Mouse (Mus musculus): ENCODE measurements at regions not wholly inside any gene's neighbourhood (a gene's known extent, or its start where the extent isn't known, plus 50 kb on each side); places are given as distances from the start of the nearest gene placed in this dataset.

- Histone ChIP-seq H3K27ac (no peak overlapping the region), H3K9ac (replicated peaks; ENCODE audit: low read length) (no peak overlapping the region), H3K4me3 (ENCODE audit: low read length) (no peak overlapping the region), H3K4me1 (ENCODE audit: insufficient read depth, low read length) (no peaks in the 10 kb centered on the region), H3K4me2 (ENCODE audit: low read depth, low read length) (no peak overlapping the region), H3K36me3 (ENCODE audit: insufficient read depth, low read length) (no peaks in the 10 kb centered on the region), H3K27me3 (ENCODE audit: insufficient read depth, low read length) (no peaks in the 10 kb centered on the region), H3K9me3 (ENCODE audit: low read length) (no peaks in the 10 kb centered on the region)
- no peak for DNase-seq (ENCODE audit: low spot score)
- TF ChIP-seq CTCF (IDR thresholded peaks at IDR 0.05; ENCODE audit: low read depth), result no peak
- no peak for ATAC-seq
- 69% methylated on average over 5 of the region's 5 CpGs for WGBS
Measured at GRCm38 (mm10) chr15:97448243-97448880, 201.3 kb upstream of the Amigo2 start.

GRCm38 (mm10) chr15:97446181-97446580 is 199.1 kb upstream of the Amigo2 start:
- no peak overlapping the region for H3K4me2 ChIP-seq (ENCODE audit: low read depth, low read length)
- H3K9ac ChIP-seq (replicated peaks; ENCODE audit: low read length), result no peak overlapping the region
- no peaks in the 10 kb centered on the region for H3K9me3 ChIP-seq (ENCODE audit: low read length)
- no peaks in the 10 kb centered on the region for H3K27me3 ChIP-seq (ENCODE audit: insufficient read depth, low read length)
- no peak for TF ChIP-seq CTCF (IDR thresholded peaks at IDR 0.05; ENCODE audit: low read depth)
- H3K27ac ChIP-seq, result no peak overlapping the region
- no peaks in the 10 kb centered on the region for H3K4me1 ChIP-seq (ENCODE audit: insufficient read depth, low read length)
- no peaks in the 10 kb centered on the region for H3K36me3 ChIP-seq (ENCODE audit: insufficient read depth, low read length)
- no peak for ATAC-seq
- DNase-seq (ENCODE audit: low spot score), result no peak
- WGBS, result 60% methylated on average over 9 of the region's 9 CpGs
- no peak overlapping the region for H3K4me3 ChIP-seq (ENCODE audit: low read length)

GRCm38 (mm10) chr15:97438235-97438760 is 191.2 kb upstream of the Amigo2 start:
- WGBS, result 89% methylated on average over 5 of the region's 5 CpGs
- no peak for TF ChIP-seq CTCF (IDR thresholded peaks at IDR 0.05; ENCODE audit: low read depth)
- Histone ChIP-seq H3K4me3 (ENCODE audit: low read length) (no peak overlapping the region), H3K27me3 (ENCODE audit: insufficient read depth, low read length) (no peaks in the 10 kb centered on the region), H3K9ac (replicated peaks; ENCODE audit: low read length) (no peak overlapping the region), H3K4me2 (ENCODE audit: low read depth, low read length) (no peak overlapping the region), H3K27ac (no peak overlapping the region), H3K4me1 (ENCODE audit: insufficient read depth, low read length) (no peaks in the 10 kb centered on the region), H3K36me3 (ENCODE audit: insufficient read depth, low read length) (no peaks in the 10 kb centered on the region), H3K9me3 (ENCODE audit: low read length) (no peaks in the 10 kb centered on the region)
- ATAC-seq (no peak), DNase-seq (ENCODE audit: low spot score) (no peak)
